Mouse (Mus musculus) liver, embryonic 16.5 days (tissue): ENCODE results near the gene Lgals8. TPM values are rescaled to one million over a fixed set of nuclear protein-coding genes. Genes with fewer than 3 reads are reported as not detected.

ENCODE experiments used
- ATAC-seq: fragments of 200-750 bp; cut with Nextera tagmentation; 2 replicates; pipeline ENCODE4 v1.8.0; 2017; ENCODE audit warnings: low read depth, mild to moderate bottlenecking, moderate number of reproducible peaks, moderate library complexity
- H3K27ac ChIP-seq: fragments of 300-500 bp; sonication (generic); 2 replicates; pipeline ENCODE4 v1.5.1; 2014; ENCODE audit warnings: mild to moderate bottlenecking, low read length
- H3K27me3 ChIP-seq: fragments of 300-500 bp; sonication (generic); 2 replicates; pipeline ENCODE4 v1.6.1; 2014; ENCODE audit warnings: low read depth, low read length, mixed read lengths; ENCODE audit not compliant: control insufficient read depth, insufficient read depth
- H3K36me3 ChIP-seq: fragments of 300-500 bp; sonication (generic); 2 replicates; pipeline ENCODE4 v1.6.1; 2014; ENCODE audit warnings: mild to moderate bottlenecking; ENCODE audit not compliant: control insufficient read depth, insufficient read depth
- H3K4me1 ChIP-seq: fragments of 300-500 bp; sonication (generic); 2 replicates; pipeline ENCODE4 v1.6.1; 2014; ENCODE audit warnings: low read depth, low read length, mixed read lengths; ENCODE audit not compliant: control insufficient read depth
- H3K4me2 ChIP-seq: fragments of 300-500 bp; sonication (generic); 2 replicates; pipeline ENCODE4 v1.6.1; 2014; ENCODE audit warnings: low read depth, low read length, mixed read lengths
- H3K4me3 ChIP-seq: fragments of 300-500 bp; sonication (generic); 2 replicates; pipeline ENCODE4 v1.5.1; 2014; ENCODE audit warnings: low read depth, mild to moderate bottlenecking, low read length
- H3K9ac ChIP-seq: fragments of 300-500 bp; sonication (generic); 2 replicates; pipeline ENCODE4 v1.6.1; 2014; ENCODE audit warnings: low read depth, low read length
- H3K9me3 ChIP-seq: fragments of 300-500 bp; sonication (generic); replicated peaks from 2 replicates; pipeline ENCODE4 v1.6.1; 2016; ENCODE audit warnings: low read length; ENCODE audit not compliant: control insufficient read depth
- WGBS: fragments of 180-500 bp; shearing (Covaris S2); extraction: QIAGEN DNeasy Blood & Tissue Kit; methylation state at CpG from one replicate; pipeline ENCODE4 v1.1.7; 2014; ENCODE audit not compliant: insufficient replicate concordance; 5-methylcytosine and 5-hydroxymethylcytosine counted together
- polyA plus RNA-seq: library from polyadenylated mRNA; unstranded; fragments of >200 nt; fragmentation: Nextera tagmentation; extraction: Ambion mirVana; gene quantifications from 2 replicates; pipeline ENCODE4 v1.2.1, GENCODE M21; 2015

The Lgals8 gene
- polyA plus RNA-seq, 1 experiment from 2014 or later: 15.7 TPM

GRCm38 (mm10) chr13:12442008-12442587 is 22.6 kb downstream of the Lgals8 start:
- H3K4me3 ChIP-seq: no peak overlapping the region
- H3K27me3 ChIP-seq: no peaks in the 10 kb centered on the region
- no peaks in the 10 kb centered on the region for H3K4me1 ChIP-seq
- ATAC-seq: no peak
- H3K36me3 ChIP-seq: peaks cover 12% of the 10 kb centered on the region
- H3K9me3 ChIP-seq: no peaks in the 10 kb centered on the region
- no peak overlapping the region for H3K9ac ChIP-seq
- WGBS: 63% methylated on average over 2 of the region's 2 CpGs
- H3K4me2 ChIP-seq: no peak overlapping the region
- H3K27ac ChIP-seq: no peak overlapping the region

- no peak for ATAC-seq
These were observed 23.9 kb downstream of the Lgals8 start for GRCm38 (mm10) chr13:12440813-12441212.

GRCm38 (mm10) chr13:12439586-12439985 is 25.2 kb downstream of the Lgals8 start:
- no peaks in the 10 kb centered on the region for H3K4me1 ChIP-seq
- H3K4me3 ChIP-seq: no peak overlapping the region
- no peak for ATAC-seq
- no peak overlapping the region for H3K4me2 ChIP-seq
- H3K27ac ChIP-seq: no peak overlapping the region
- H3K9ac ChIP-seq: no peak overlapping the region
- WGBS: 83% methylated on average over 3 of the region's 3 CpGs
- H3K27me3 ChIP-seq: no peaks in the 10 kb centered on the region
- peaks cover 12% of the 10 kb centered on the region for H3K36me3 ChIP-seq
- no peaks in the 10 kb centered on the region for H3K9me3 ChIP-seq

More at GRCm38 (mm10) chr13:12440813-12441212, 23.9 kb downstream of the Lgals8 start:
- H3K4me3 ChIP-seq: no peak overlapping the region
- 75% methylated on average over 6 of the region's 6 CpGs for WGBS
- H3K36me3 ChIP-seq: peaks cover 12% of the 10 kb centered on the region
- no peaks in the 10 kb centered on the region for H3K4me1 ChIP-seq
- no peaks in the 10 kb centered on the region for H3K27me3 ChIP-seq
- H3K4me2 ChIP-seq: no peak overlapping the region
- H3K9ac ChIP-seq: no peak overlapping the region
- H3K27ac ChIP-seq: no peak overlapping the region
- H3K9me3 ChIP-seq: no peaks in the 10 kb centered on the region

GRCm38 (mm10) chr13:12433843-12434242 is 30.9 kb downstream of the Lgals8 start:
- no peaks in the 10 kb centered on the region for H3K27me3 ChIP-seq
- peaks cover 35% of the 10 kb centered on the region for H3K36me3 ChIP-seq
- 52% methylated on average over 5 of the region's 5 CpGs for WGBS
- ATAC-seq: peak; percentile 54; the same call in 1 of the 2 replicates
- no peak overlapping the region for H3K4me3 ChIP-seq
- H3K27ac ChIP-seq: no peak overlapping the region
- H3K9ac ChIP-seq: no peak overlapping the region
- H3K4me1 ChIP-seq: no peaks in the 10 kb centered on the region
- no peaks in the 10 kb centered on the region for H3K9me3 ChIP-seq
- no peak overlapping the region for H3K4me2 ChIP-seq

GRCm38 (mm10) chr13:12428556-12428955 is 36.2 kb downstream of the Lgals8 start:
- no peak overlapping the region for H3K4me3 ChIP-seq
- peaks cover 31% of the 10 kb centered on the region for H3K36me3 ChIP-seq
- no peaks in the 10 kb centered on the region for H3K9me3 ChIP-seq
- no peak for ATAC-seq
- H3K4me1 ChIP-seq: no peaks in the 10 kb centered on the region
- H3K9ac ChIP-seq: no peak overlapping the region
- 85% methylated on average over 13 of the region's 13 CpGs for WGBS
- H3K27ac ChIP-seq: no peak overlapping the region
- no peak overlapping the region for H3K4me2 ChIP-seq
- no peaks in the 10 kb centered on the region for H3K27me3 ChIP-seq

GRCm38 (mm10) chr13:12420596-12420995 is 44.1 kb downstream of the Lgals8 start:
- Histone ChIP-seq H3K36me3 (peaks cover 37% of the 10 kb centered on the region), H3K9me3 (no peaks in the 10 kb centered on the region), H3K4me1 (no peaks in the 10 kb centered on the region), H3K4me3 (no peak overlapping the region), H3K4me2 (no peak overlapping the region), H3K27ac (no peak overlapping the region), H3K9ac (no peak overlapping the region), H3K27me3 (no peaks in the 10 kb centered on the region)
- ATAC-seq: no peak
- 77% methylated on average over 9 of the region's 9 CpGs for WGBS

- Histone ChIP-seq H3K27me3 (no peaks in the 10 kb centered on the region), H3K4me2 (no peak overlapping the region), H3K9ac (no peak overlapping the region), H3K4me3 (no peak overlapping the region), H3K36me3 (peaks cover 10% of the 10 kb centered on the region; the same call in 1 of the 2 replicates), H3K27ac (no peak overlapping the region), H3K4me1 (no peaks in the 10 kb centered on the region), H3K9me3 (no peaks in the 10 kb centered on the region)
- ATAC-seq: peak; percentile 75
- WGBS: 21% methylated on average over 8 of the region's 8 CpGs
These were observed 52.7 kb downstream of the Lgals8 start for GRCm38 (mm10) chr13:12412016-12412415.

GRCm38 (mm10) chr13:12408343-12409066 is 56.2 kb downstream of the Lgals8 start:
- no peaks in the 10 kb centered on the region for H3K4me1 ChIP-seq
- ATAC-seq: peak; percentile 30; the same call in 1 of the 2 replicates

GRCm38 (mm10) chr13:12395571-12395970 is 69.2 kb downstream of the Lgals8 start:
- H3K36me3 ChIP-seq: peaks cover 4% of the 10 kb centered on the region
- H3K4me2 ChIP-seq: peak overlapping the region; percentile 97
- H3K27me3 ChIP-seq: no peaks in the 10 kb centered on the region
- under 1% methylated on average over 23 of the region's 23 CpGs for WGBS
- H3K9me3 ChIP-seq: no peaks in the 10 kb centered on the region
- peaks cover 10% of the 10 kb centered on the region for H3K4me1 ChIP-seq
- H3K4me3 ChIP-seq: peak overlapping the region; percentile 94
- H3K27ac ChIP-seq: no peak overlapping the region
- peak overlapping the region; percentile 68 for H3K9ac ChIP-seq
- no peak for ATAC-seq

More at GRCm38 (mm10) chr13:12408343-12409066, 56.2 kb downstream of the Lgals8 start:
- H3K9me3 ChIP-seq: no peaks in the 10 kb centered on the region
- H3K9ac ChIP-seq: no peak overlapping the region
- no peaks in the 10 kb centered on the region for H3K27me3 ChIP-seq
- peak overlapping the region; percentile 56; the same call in 1 of the 2 replicates for H3K27ac ChIP-seq
- WGBS: 72% methylated on average over 9 of the region's 9 CpGs
- H3K4me3 ChIP-seq: no peak overlapping the region
- H3K36me3 ChIP-seq: peaks cover 8% of the 10 kb centered on the region; the same call in 1 of the 2 replicates
- no peak overlapping the region for H3K4me2 ChIP-seq
